Mouse (Mus musculus) cerebellum, adult 18-20 months (tissue): Measurements from ENCODE around the gene Crtc1.
A peak's percentile ranks its signal among the peaks of the same experiment; 100 is the strongest.

ENCODE experiments used
- DNase-seq, 2 experiments: peaks; one replicate each; pipeline ENCODE4 v3.0.0; 2021

Gene Crtc1

DNA sequence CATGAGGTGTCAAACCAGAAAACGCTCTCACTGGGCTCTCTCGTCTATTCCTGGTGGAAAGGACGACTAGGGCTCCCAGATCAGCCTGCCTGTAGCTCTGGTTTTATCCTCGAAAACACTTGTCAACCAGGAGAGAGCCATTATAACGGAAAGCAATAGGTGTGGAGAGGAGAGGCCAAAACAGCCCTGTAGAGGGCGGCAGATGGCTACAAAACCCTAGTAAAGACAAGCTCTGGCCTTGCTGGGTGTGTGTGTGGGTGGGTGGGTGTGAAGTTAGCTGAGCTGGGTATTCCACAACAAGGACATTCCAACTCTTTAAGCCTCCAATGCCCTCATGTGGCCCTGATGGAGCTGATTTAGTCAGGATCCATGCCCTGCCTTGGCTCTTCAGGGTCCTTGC lies 95.7 kb downstream of the Crtc1 start:
- DNase-seq, result peak; percentile 66 to 72

DNA sequence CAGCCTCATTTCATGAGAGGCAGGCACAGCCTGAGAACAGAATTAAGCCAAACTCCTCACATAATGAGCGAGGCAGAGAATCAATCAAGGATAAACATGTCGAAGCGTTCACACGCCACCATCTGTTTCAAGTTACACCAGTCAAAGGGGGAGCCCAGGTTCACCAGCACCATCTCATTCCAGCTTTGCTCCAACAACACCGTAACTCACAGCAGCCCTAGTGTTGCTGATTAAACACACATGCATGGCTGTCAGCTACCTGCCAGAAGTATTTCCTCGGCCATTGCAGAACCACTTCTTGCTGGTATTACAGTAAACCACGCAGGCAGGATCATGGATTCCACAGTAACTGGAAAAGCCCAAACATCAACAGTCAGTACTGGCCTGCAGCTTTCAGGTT lies 96.3 kb downstream of the Crtc1 start:
- DNase-seq, result no peak

DNA sequence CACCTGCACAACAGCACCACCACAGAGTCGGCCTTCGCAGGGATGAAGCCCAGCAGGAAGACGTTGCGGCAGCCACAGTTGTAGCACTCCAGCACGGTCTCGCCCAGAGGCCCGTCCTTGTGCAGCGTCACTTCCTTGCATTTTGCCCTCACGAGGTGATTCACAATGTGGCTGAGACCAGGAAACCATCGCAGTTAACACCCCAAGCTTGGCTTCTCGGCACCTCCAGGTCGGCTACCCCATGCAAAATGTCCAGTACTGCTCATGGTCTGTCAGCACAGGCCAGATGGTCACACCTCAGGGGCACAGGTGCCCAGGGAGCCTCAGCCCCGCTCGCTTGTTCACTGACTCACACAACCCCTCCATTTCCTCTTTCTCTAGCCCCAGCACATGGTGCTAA lies 97.4 kb downstream of the Crtc1 start:
- DNase-seq, result peak; percentile 70 to 73

DNA sequence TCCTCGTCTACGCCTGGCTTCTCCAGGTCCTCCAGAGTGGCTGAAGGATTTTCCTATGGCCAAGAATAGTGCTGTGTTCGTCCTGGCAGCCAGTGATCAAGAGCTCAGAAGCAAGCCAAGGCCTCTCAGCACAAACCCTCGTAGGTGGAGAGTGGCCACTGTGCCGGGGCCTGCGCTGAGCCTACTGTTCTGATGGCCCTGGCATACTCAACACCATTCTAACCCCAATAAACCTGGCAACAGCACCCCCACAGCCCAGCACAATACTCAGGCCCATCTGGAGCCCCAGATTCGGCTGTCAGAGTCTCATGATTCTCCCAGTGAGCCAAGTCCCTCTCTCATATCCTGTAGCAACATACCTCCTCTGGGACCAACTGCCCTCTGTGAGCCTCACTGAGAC lies 98.7 kb downstream of the Crtc1 start:
- DNase-seq, result peak; percentile 61 to 68

DNA sequence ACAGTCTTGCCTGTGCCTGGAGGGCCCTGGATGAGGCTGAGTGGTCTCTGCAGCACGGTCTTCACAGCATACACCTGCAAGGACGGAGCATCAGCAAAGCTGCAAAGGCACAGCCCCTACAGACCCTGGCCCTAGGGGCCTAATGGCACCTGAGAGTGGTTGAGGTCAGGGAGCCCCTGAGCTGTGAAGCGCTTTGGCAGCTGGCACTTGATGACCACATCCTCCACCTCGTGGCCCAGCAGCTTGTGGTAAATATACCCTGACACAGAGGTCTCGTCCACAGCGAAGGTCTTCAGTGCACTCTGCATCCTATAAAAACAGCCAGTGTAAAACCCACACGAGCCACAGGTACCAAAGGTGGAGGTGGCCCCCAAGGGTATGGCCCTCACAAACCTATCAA lies 100.4 kb downstream of the Crtc1 start:
- no peak for DNase-seq

DNA sequence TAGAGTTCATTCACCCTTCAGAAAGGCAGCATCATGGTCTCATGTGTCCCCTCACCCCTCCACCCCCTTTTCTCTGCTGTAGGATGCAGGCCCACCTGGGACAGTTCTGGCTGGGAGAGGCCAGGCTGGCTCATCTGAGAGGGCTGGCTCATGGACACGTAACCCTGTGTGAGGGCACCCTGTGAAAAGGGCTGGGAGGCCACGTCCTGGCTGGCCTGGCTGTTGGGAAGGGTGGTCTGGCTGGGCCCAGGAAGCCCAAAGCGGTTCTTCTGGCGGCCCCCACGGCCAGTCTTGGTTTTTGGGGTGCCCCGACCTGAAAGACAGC lies 106.5 kb downstream of the Crtc1 start:
- DNase-seq, result no peak
